Mouse (Mus musculus) heart, postnatal 0 days (tissue): ENCODE measurements around the gene Clic6.

Experiments used
- CTCF ChIP-seq: IDR thresholded peaks from 2 replicates; pipeline ENCODE4 v1.5.1; 2016; ENCODE audit warnings: antibody characterized with exemption, control low read depth, low read depth
- EP300 ChIP-seq: IDR thresholded peaks from 2 replicates; pipeline ENCODE4 v1.6.1; 2016; ENCODE audit warnings: antibody characterized with exemption, low read depth

DNA sequence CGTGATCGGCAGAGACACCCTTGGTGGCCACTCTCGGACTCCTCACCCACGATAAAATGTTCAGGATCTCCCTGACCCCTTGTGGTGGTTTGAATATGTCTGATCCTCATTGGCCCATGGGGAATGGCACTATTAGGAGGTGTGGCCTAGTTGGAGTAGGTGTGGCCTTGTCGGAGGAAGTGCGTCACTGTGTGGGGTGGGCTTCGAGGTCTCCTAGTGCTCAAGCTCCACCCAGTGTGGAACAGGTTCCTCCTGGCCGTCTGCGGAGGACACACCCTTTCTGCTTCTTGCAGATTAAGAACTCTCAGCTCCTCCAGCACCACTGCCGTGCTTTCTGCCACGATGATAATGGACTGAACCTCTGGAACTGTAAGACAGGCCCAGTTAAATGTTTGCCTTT is 85.7 kb downstream of the Clic6 start:
- TF ChIP-seq EP300: no peak
- no peak for TF ChIP-seq CTCF
